Mouse (Mus musculus): Measurements from ENCODE around the gene Msrb3. TPM values are rescaled to one million over a fixed set of nuclear protein-coding genes. Genes with fewer than 3 reads are reported as not detected.
A peak's percentile ranks its signal among the peaks of the same experiment; 100 is the strongest.

The Msrb3 gene
- polyA plus RNA-seq, 1 experiment from 2014 or later, result 5.1 TPM

- Histone ChIP-seq H3K36me3 (ENCODE audit: control insufficient read depth, insufficient read depth, low read length) (no peaks in the 10 kb centered on the region), H3K27ac (ENCODE audit: low read depth, low read length) (no peak overlapping the region), H3K4me3 (ENCODE audit: low read depth, low read length) (no peak overlapping the region), H3K4me2 (ENCODE audit: low read depth) (no peak overlapping the region), H3K4me1 (ENCODE audit: control insufficient read depth, insufficient read depth, low read length) (no peaks in the 10 kb centered on the region), H3K9me3 (ENCODE audit: control insufficient read depth, low read length) (no peaks in the 10 kb centered on the region), H3K9ac (ENCODE audit: low read length) (no peak overlapping the region), H3K27me3 (ENCODE audit: control insufficient read depth, insufficient read depth, low read length) (no peaks in the 10 kb centered on the region)
- no peak for DNase-seq (ENCODE audit: low spot score)
- ATAC-seq (ENCODE audit: insufficient read depth, low FRiP score, low TSS enrichment), result no peak
- WGBS, result 86% methylated on average over 4 of the region's 4 CpGs
These were observed 123.5 kb downstream of the Msrb3 start for GRCm38 (mm10) chr10:120775361-120775760.

- no peak for ATAC-seq (ENCODE audit: insufficient read depth, low FRiP score, low TSS enrichment)
- Histone ChIP-seq H3K4me2 (ENCODE audit: low read depth) (no peak overlapping the region), H3K4me1 (ENCODE audit: control insufficient read depth, insufficient read depth, low read length) (peaks cover 13% of the 10 kb centered on the region; the same call in 1 of the 2 replicates), H3K9ac (ENCODE audit: low read length) (no peak overlapping the region), H3K36me3 (ENCODE audit: control insufficient read depth, insufficient read depth, low read length) (no peaks in the 10 kb centered on the region), H3K4me3 (ENCODE audit: low read depth, low read length) (no peak overlapping the region), H3K27ac (ENCODE audit: low read depth, low read length) (no peak overlapping the region), H3K9me3 (ENCODE audit: control insufficient read depth, low read length) (no peaks in the 10 kb centered on the region), H3K27me3 (ENCODE audit: control insufficient read depth, insufficient read depth, low read length) (no peaks in the 10 kb centered on the region)
- 92% methylated on average over 3 of the region's 3 CpGs for WGBS
- no peak for DNase-seq (ENCODE audit: low spot score)
These were observed 131.5 kb downstream of the Msrb3 start for GRCm38 (mm10) chr10:120767418-120767817.

GRCm38 (mm10) chr10:120765398-120765797 is 133.5 kb downstream of the Msrb3 start:
- Histone ChIP-seq H3K4me3 (ENCODE audit: low read depth, low read length) (no peak overlapping the region), H3K4me2 (ENCODE audit: low read depth) (no peak overlapping the region), H3K9ac (ENCODE audit: low read length) (no peak overlapping the region), H3K27me3 (ENCODE audit: control insufficient read depth, insufficient read depth, low read length) (no peaks in the 10 kb centered on the region), H3K36me3 (ENCODE audit: control insufficient read depth, insufficient read depth, low read length) (no peaks in the 10 kb centered on the region), H3K27ac (ENCODE audit: low read depth, low read length) (no peak overlapping the region), H3K4me1 (ENCODE audit: control insufficient read depth, insufficient read depth, low read length) (peaks cover 13% of the 10 kb centered on the region; the same call in 1 of the 2 replicates), H3K9me3 (ENCODE audit: control insufficient read depth, low read length) (no peaks in the 10 kb centered on the region)
- ATAC-seq (ENCODE audit: insufficient read depth, low FRiP score, low TSS enrichment) (no peak), DNase-seq (ENCODE audit: low spot score) (no peak)
- 91% methylated on average over 11 of the region's 11 CpGs for WGBS

GRCm38 (mm10) chr10:120763656-120764466 is 135.0 kb downstream of the Msrb3 start:
- H3K9me3 ChIP-seq (ENCODE audit: control insufficient read depth, low read length), result no peaks in the 10 kb centered on the region
- H3K9ac ChIP-seq (ENCODE audit: low read length), result no peak overlapping the region
- H3K4me1 ChIP-seq (ENCODE audit: control insufficient read depth, insufficient read depth, low read length), result peaks cover 13% of the 10 kb centered on the region; the same call in 1 of the 2 replicates
- H3K4me2 ChIP-seq (ENCODE audit: low read depth), result no peak overlapping the region
- H3K27me3 ChIP-seq (ENCODE audit: control insufficient read depth, insufficient read depth, low read length), result no peaks in the 10 kb centered on the region
- H3K27ac ChIP-seq (ENCODE audit: low read depth, low read length), result peak overlapping the region; percentile 21
- 42% methylated on average over 13 of the region's 13 CpGs for WGBS
- DNase-seq (ENCODE audit: low spot score) (peak; percentile 70), ATAC-seq (ENCODE audit: insufficient read depth, low FRiP score, low TSS enrichment) (peak; percentile 91)
- H3K36me3 ChIP-seq (ENCODE audit: control insufficient read depth, insufficient read depth, low read length), result no peaks in the 10 kb centered on the region
- H3K4me3 ChIP-seq (ENCODE audit: low read depth, low read length), result no peak overlapping the region

GRCm38 (mm10) chr10:120762958-120763357 is 135.9 kb downstream of the Msrb3 start:
- Histone ChIP-seq H3K4me2 (ENCODE audit: low read depth) (no peak overlapping the region), H3K27me3 (ENCODE audit: control insufficient read depth, insufficient read depth, low read length) (no peaks in the 10 kb centered on the region), H3K36me3 (ENCODE audit: control insufficient read depth, insufficient read depth, low read length) (no peaks in the 10 kb centered on the region), H3K4me3 (ENCODE audit: low read depth, low read length) (no peak overlapping the region), H3K9me3 (ENCODE audit: control insufficient read depth, low read length) (no peaks in the 10 kb centered on the region), H3K4me1 (ENCODE audit: control insufficient read depth, insufficient read depth, low read length) (peaks cover 13% of the 10 kb centered on the region; the same call in 1 of the 2 replicates), H3K9ac (ENCODE audit: low read length) (no peak overlapping the region), H3K27ac (ENCODE audit: low read depth, low read length) (no peak overlapping the region)
- WGBS, result 77% methylated on average over 12 of the region's 12 CpGs
- DNase-seq (ENCODE audit: low spot score) (no peak), ATAC-seq (ENCODE audit: insufficient read depth, low FRiP score, low TSS enrichment) (0 out of 2 replicates have a peak, but pooled peaks have one; percentile 31)

GRCm38 (mm10) chr10:120760679-120761078 is 138.2 kb downstream of the Msrb3 start:
- 90% methylated on average over 12 of the region's 12 CpGs for WGBS
- DNase-seq (ENCODE audit: low spot score), result no peak

GRCm38 (mm10) chr10:120759883-120760282 is 139.0 kb downstream of the Msrb3 start:
- no peak overlapping the region for H3K4me3 ChIP-seq (ENCODE audit: low read depth, low read length)
- WGBS, result 95% methylated on average over 6 of the region's 6 CpGs

More at GRCm38 (mm10) chr10:120760679-120761078, 138.2 kb downstream of the Msrb3 start:
- Histone ChIP-seq H3K27me3 (ENCODE audit: control insufficient read depth, insufficient read depth, low read length) (no peaks in the 10 kb centered on the region), H3K36me3 (ENCODE audit: control insufficient read depth, insufficient read depth, low read length) (no peaks in the 10 kb centered on the region), H3K4me3 (ENCODE audit: low read depth, low read length) (no peak overlapping the region), H3K27ac (ENCODE audit: low read depth, low read length) (no peak overlapping the region), H3K9ac (ENCODE audit: low read length) (no peak overlapping the region), H3K9me3 (ENCODE audit: control insufficient read depth, low read length) (no peaks in the 10 kb centered on the region), H3K4me2 (ENCODE audit: low read depth) (no peak overlapping the region), H3K4me1 (ENCODE audit: control insufficient read depth, insufficient read depth, low read length) (peaks cover 13% of the 10 kb centered on the region; the same call in 1 of the 2 replicates)
- ATAC-seq (ENCODE audit: insufficient read depth, low FRiP score, low TSS enrichment), result no peak

GRCm38 (mm10) chr10:120752454-120752853 is 146.4 kb downstream of the Msrb3 start:
- Histone ChIP-seq H3K9ac (ENCODE audit: low read length) (no peak overlapping the region), H3K36me3 (ENCODE audit: control insufficient read depth, insufficient read depth, low read length) (no peaks in the 10 kb centered on the region), H3K9me3 (ENCODE audit: control insufficient read depth, low read length) (no peaks in the 10 kb centered on the region), H3K4me2 (ENCODE audit: low read depth) (no peak overlapping the region), H3K4me3 (ENCODE audit: low read depth, low read length) (no peak overlapping the region), H3K27ac (ENCODE audit: low read depth, low read length) (no peak overlapping the region), H3K27me3 (ENCODE audit: control insufficient read depth, insufficient read depth, low read length) (no peaks in the 10 kb centered on the region), H3K4me1 (ENCODE audit: control insufficient read depth, insufficient read depth, low read length) (no peaks in the 10 kb centered on the region)
- 93% methylated on average over 5 of the region's 5 CpGs for WGBS
- DNase-seq (ENCODE audit: low spot score) (no peak), ATAC-seq (ENCODE audit: insufficient read depth, low FRiP score, low TSS enrichment) (no peak)

More at GRCm38 (mm10) chr10:120759883-120760282, 139.0 kb downstream of the Msrb3 start:
- ATAC-seq (ENCODE audit: insufficient read depth, low FRiP score, low TSS enrichment) (no peak), DNase-seq (ENCODE audit: low spot score) (no peak)
- no peaks in the 10 kb centered on the region for H3K36me3 ChIP-seq (ENCODE audit: control insufficient read depth, insufficient read depth, low read length)
- H3K4me2 ChIP-seq (ENCODE audit: low read depth), result no peak overlapping the region
- no peak overlapping the region for H3K27ac ChIP-seq (ENCODE audit: low read depth, low read length)
- H3K4me1 ChIP-seq (ENCODE audit: control insufficient read depth, insufficient read depth, low read length), result peaks cover 13% of the 10 kb centered on the region; the same call in 1 of the 2 replicates
- no peak overlapping the region for H3K9ac ChIP-seq (ENCODE audit: low read length)
- H3K9me3 ChIP-seq (ENCODE audit: control insufficient read depth, low read length), result no peaks in the 10 kb centered on the region
- H3K27me3 ChIP-seq (ENCODE audit: control insufficient read depth, insufficient read depth, low read length), result no peaks in the 10 kb centered on the region

- WGBS, result 76% methylated on average over 11 of the region's 11 CpGs
- DNase-seq (ENCODE audit: low spot score) (no peak), ATAC-seq (ENCODE audit: insufficient read depth, low FRiP score, low TSS enrichment) (no peak)
- Histone ChIP-seq H3K36me3 (ENCODE audit: control insufficient read depth, insufficient read depth, low read length) (no peaks in the 10 kb centered on the region), H3K27ac (ENCODE audit: low read depth, low read length) (no peak overlapping the region), H3K4me3 (ENCODE audit: low read depth, low read length) (no peak overlapping the region), H3K4me2 (ENCODE audit: low read depth) (no peak overlapping the region), H3K9me3 (ENCODE audit: control insufficient read depth, low read length) (no peaks in the 10 kb centered on the region), H3K4me1 (ENCODE audit: control insufficient read depth, insufficient read depth, low read length) (no peaks in the 10 kb centered on the region), H3K27me3 (ENCODE audit: control insufficient read depth, insufficient read depth, low read length) (no peaks in the 10 kb centered on the region), H3K9ac (ENCODE audit: low read length) (no peak overlapping the region)
These were observed 147.1 kb downstream of the Msrb3 start for GRCm38 (mm10) chr10:120751821-120752261.

Measured in neural tube, embryonic 11.5 days (tissue).